Mouse (Mus musculus) T-cell, adult 66 days (primary cell): ENCODE measurements around the gene Clec2h. TPM values are rescaled to one million over a fixed set of nuclear protein-coding genes. Genes with fewer than 3 reads are reported as not detected.

Experiments
- total RNA-seq, 2 experiments: library from RNA; stranded (reverse); gene quantifications; 3 replicates in 1 of 2; 4 replicates in 1 of 2; pipeline ENCODE4 v1.2.4; 2023

Gene Clec2h
- 1 to 10 TPM in 1 of 2 experiments, not detected in 1; 1.8 TPM for total RNA-seq

GRCm38 (mm10) chr6:128662206-128662605 lies at the start of gene Clec2h:
TSS of gene Clec2h (plus strand) at chr6:128662385.

GRCm38 (mm10) chr6:128623433-128623832 lies 38.8 kb upstream of the Clec2h start, which contains the start of gene Klrb1a:
TSS of gene Klrb1a (minus strand) at chr6:128623533.

GRCm38 (mm10) chr6:128722959-128723358 lies 60.8 kb downstream of the Clec2h start, which contains the start of gene Klrb1:
TSS of gene Klrb1 (minus strand) at chr6:128723059.

Other genes with a start within 250 kb of the Clec2h start
- gene Itfg2, start 237.5 kb upstream of the Clec2h start, total RNA-seq, result 10 to 100 TPM; 57.6 to 70.7 TPM
- gene Fkbp4, start 223.7 kb upstream of the Clec2h start, total RNA-seq, result 100 to 1,000 TPM in 1 of 2 experiments, 10 to 100 TPM in 1; 99.0 to 120 TPM
- gene Pzp, start 135.7 kb upstream of the Clec2h start, total RNA-seq, result not detected
- not detected for gene A2ml1, start 80.8 kb upstream of the Clec2h start, total RNA-seq
- 1 to 10 TPM in 1 of 2 experiments, under 1 TPM in 1; 0.96 to 1.0 TPM for gene Klrb1a, start 38.9 kb upstream of the Clec2h start, total RNA-seq
- not detected for gene Klrb1, start 60.7 kb downstream of the Clec2h start, total RNA-seq
- 10 to 100 TPM; 10.5 to 15.8 TPM for gene Klrb1c, start 126.8 kb downstream of the Clec2h start, total RNA-seq
- 1 to 10 TPM in 1 of 2 experiments, not detected in 1; 1.1 TPM for gene Gm44511, start 163.9 kb downstream of the Clec2h start, total RNA-seq
- 1 to 10 TPM; 4.4 to 5.4 TPM for gene Klrb1b, start 163.9 kb downstream of the Clec2h start, total RNA-seq
- 10 to 100 TPM; 37.8 to 44.5 TPM for gene Clec2i, start 225.2 kb downstream of the Clec2h start, total RNA-seq
- 1 to 10 TPM; 4.6 to 6.6 TPM for gene BC035044, start 228.7 kb downstream of the Clec2h start, total RNA-seq